Mouse (Mus musculus) right cerebral cortex, adult 18-20 months (tissue): ENCODE data around the gene Stxbp3.
"Not testable (repeated sequence)": the region's sequence is repeated elsewhere in the genome, so short reads cannot be mapped to it uniquely, and the experiment has no call there.

Experiments
- DNase-seq: peaks from one replicate; pipeline ENCODE4 v3.0.0; 2022; ENCODE audit warnings: mixed read lengths

Gene Stxbp3

GRCm38 (mm10) chr3:108840000-108840715, at the start of gene Stxbp3:
Gene Stxbp3 (minus strand): TSS chr3:108840526.
- DNase-seq, result peak; percentile 99

GRCm38 (mm10) chr3:108889908-108890307, 49.6 kb upstream of the Stxbp3 start, which contains the start of gene Fndc7:
Gene Fndc7 (minus strand): TSS chr3:108890008.
- DNase-seq, result no peak

GRCm38 (mm10) chr3:108887618-108887975, 47.3 kb upstream of the Stxbp3 start:
- DNase-seq, result no peak

- DNase-seq, result no peak
Measured at GRCm38 (mm10) chr3:108886934-108887617, 46.8 kb upstream of the Stxbp3 start.

GRCm38 (mm10) chr3:108885686-108886530, 45.6 kb upstream of the Stxbp3 start:
- no peak for DNase-seq

- no peak for DNase-seq
Measured at GRCm38 (mm10) chr3:108884706-108885289, 44.5 kb upstream of the Stxbp3 start.

GRCm38 (mm10) chr3:108883067-108883466, 42.7 kb upstream of the Stxbp3 start:
- DNase-seq, result no peak

GRCm38 (mm10) chr3:108881873-108882272, 41.5 kb upstream of the Stxbp3 start:
- DNase-seq, result not testable (repeated sequence)

GRCm38 (mm10) chr3:108880544-108881507, 40.5 kb upstream of the Stxbp3 start:
- peak; percentile 28 for DNase-seq

GRCm38 (mm10) chr3:108879836-108880435, 39.6 kb upstream of the Stxbp3 start:
- DNase-seq, result no peak

- no peak for DNase-seq
Measured at GRCm38 (mm10) chr3:108879129-108879528, 38.8 kb upstream of the Stxbp3 start.

GRCm38 (mm10) chr3:108870631-108871030, 30.3 kb upstream of the Stxbp3 start:
- DNase-seq, result no peak

- DNase-seq, result no peak
Measured at GRCm38 (mm10) chr3:108867449-108867848, 27.1 kb upstream of the Stxbp3 start.

- DNase-seq, result no peak
Measured at GRCm38 (mm10) chr3:108865676-108866075, 25.4 kb upstream of the Stxbp3 start.

- DNase-seq, result no peak
Measured at GRCm38 (mm10) chr3:108865129-108865528, 24.8 kb upstream of the Stxbp3 start.

GRCm38 (mm10) chr3:108863091-108863490, 22.8 kb upstream of the Stxbp3 start:
- DNase-seq, result no peak

GRCm38 (mm10) chr3:108862282-108862681, 22.0 kb upstream of the Stxbp3 start:
- DNase-seq, result not testable (repeated sequence)

- DNase-seq, result no peak
Measured at GRCm38 (mm10) chr3:108860786-108861185, 20.5 kb upstream of the Stxbp3 start.

- no peak for DNase-seq
Measured at GRCm38 (mm10) chr3:108858231-108858770, 18.0 kb upstream of the Stxbp3 start.

- no peak for DNase-seq
Measured at GRCm38 (mm10) chr3:108857714-108858113, 17.4 kb upstream of the Stxbp3 start.

- no peak for DNase-seq
Measured at GRCm38 (mm10) chr3:108857124-108857470, 16.8 kb upstream of the Stxbp3 start.
